Mouse (Mus musculus) stomach, postnatal 0 days (tissue): Measurements from ENCODE around the gene Gm47996.

Experiments
- CTCF ChIP-seq: IDR thresholded peaks from 2 replicates; pipeline ENCODE4 v1.5.1; 2016; ENCODE audit warnings: antibody characterized with exemption, low read depth, mild to moderate bottlenecking, moderate library complexity
- EP300 ChIP-seq: optimal IDR thresholded peaks from 2 replicates; pipeline ENCODE3; 2016; ENCODE audit warnings: antibody characterized with exemption

DNA sequence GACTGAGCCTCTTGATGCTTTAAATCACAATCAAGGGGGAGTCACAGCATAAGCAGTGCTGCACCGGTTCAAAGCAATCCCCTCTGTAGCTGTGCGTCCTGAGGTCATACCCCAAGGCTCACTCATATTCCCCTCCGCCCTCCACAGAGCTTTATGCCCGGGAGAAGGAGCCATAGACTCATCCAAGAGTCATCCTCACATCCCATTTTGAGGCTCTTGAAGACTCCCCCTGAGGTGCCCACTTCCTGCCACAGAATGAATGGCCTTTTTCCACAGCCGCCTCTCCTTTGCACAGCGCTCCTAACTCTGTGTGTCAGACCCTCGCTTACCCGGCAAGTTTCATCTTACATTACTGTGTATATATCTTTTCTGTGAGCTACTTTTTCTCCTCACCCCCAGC, 17.6 kb downstream of the Gm47996 start:
- no peak for TF ChIP-seq CTCF
- TF ChIP-seq EP300 = no peak
